Mouse (Mus musculus): ENCODE data around the gene Sh2b1. TPM values are rescaled to one million over a fixed set of nuclear protein-coding genes. Genes with fewer than 3 reads are reported as not detected.

The Sh2b1 gene
- total and polyA plus RNA-seq, 2 experiments from 2014 or later: 30.3 to 34.5 TPM

- Histone ChIP-seq H3K27ac (ENCODE audit: low read depth) (peak overlapping the region; percentile 95), H3K27me3 (ENCODE audit: control insufficient read depth, insufficient read depth, low read length) (no peaks in the 10 kb centered on the region), H3K9ac (replicated peaks; ENCODE audit: low read depth, low read length) (peak overlapping the region; percentile 99), H3K9me3 (replicated peaks; ENCODE audit: control insufficient read depth, low read length) (no peaks in the 10 kb centered on the region), H3K4me2 (ENCODE audit: low read depth, low read length) (peak overlapping the region; percentile 94), H3K4me3 (ENCODE audit: low read depth, low read length) (peak overlapping the region; percentile 90), H3K36me3 (replicated peaks; ENCODE audit: control insufficient read depth, insufficient read depth, low read length) (peaks cover 31% of the 10 kb centered on the region), H3K4me1 (ENCODE audit: control insufficient read depth, insufficient read depth) (peaks cover 14% of the 10 kb centered on the region)
- DNase-seq (ENCODE audit: low spot score) (no peak), ATAC-seq (ENCODE audit: insufficient read depth, low read depth) (peak; percentile 2; the same call in 1 of the 2 replicates)
- WGBS: 2% methylated on average over 27 of the region's 27 CpGs
- TF ChIP-seq CTCF (IDR thresholded peaks at IDR 0.05; ENCODE audit: low read depth): no peak
- TF ChIP-seq EP300 (IDR thresholded peaks at IDR 0.05; ENCODE audit: low read depth): no peak
These were observed 703 bp downstream of the Sh2b1 start for GRCm38 (mm10) chr7:126474486-126474955.

- Histone ChIP-seq H3K9ac (replicated peaks; ENCODE audit: low read depth, low read length) (peak overlapping the region; percentile 99), H3K4me1 (ENCODE audit: control insufficient read depth, insufficient read depth) (peaks cover 14% of the 10 kb centered on the region), H3K27me3 (ENCODE audit: control insufficient read depth, insufficient read depth, low read length) (no peaks in the 10 kb centered on the region), H3K27ac (ENCODE audit: low read depth) (peak overlapping the region; percentile 95; the same call in 1 of the 2 replicates), H3K4me3 (ENCODE audit: low read depth, low read length) (peak overlapping the region; percentile 90), H3K4me2 (ENCODE audit: low read depth, low read length) (peak overlapping the region; percentile 94), H3K36me3 (replicated peaks; ENCODE audit: control insufficient read depth, insufficient read depth, low read length) (peaks cover 41% of the 10 kb centered on the region), H3K9me3 (replicated peaks; ENCODE audit: control insufficient read depth, low read length) (no peaks in the 10 kb centered on the region)
- WGBS: 63% methylated on average over 9 of the region's 9 CpGs
- no peak for ATAC-seq (ENCODE audit: insufficient read depth, low read depth)
- TF ChIP-seq EP300 (IDR thresholded peaks at IDR 0.05; ENCODE audit: low read depth): no peak
- TF ChIP-seq CTCF (IDR thresholded peaks at IDR 0.05; ENCODE audit: low read depth): no peak
- DNase-seq (ENCODE audit: low spot score): no peak
These were observed 1.6 kb downstream of the Sh2b1 start for GRCm38 (mm10) chr7:126473470-126474086.

- WGBS: 91% methylated on average over 16 of the region's 16 CpGs
- Histone ChIP-seq H3K9me3 (replicated peaks; ENCODE audit: control insufficient read depth, low read length) (no peaks in the 10 kb centered on the region), H3K4me2 (ENCODE audit: low read depth, low read length) (peak overlapping the region; percentile 13; the same call in 1 of the 2 replicates)
These were observed 2.5 kb downstream of the Sh2b1 start for GRCm38 (mm10) chr7:126472713-126473112.

GRCm38 (mm10) chr7:126472306-126472705 is 2.9 kb downstream of the Sh2b1 start:
- Histone ChIP-seq H3K4me2 (ENCODE audit: low read depth, low read length) (peak overlapping the region; percentile 13; the same call in 1 of the 2 replicates), H3K9ac (replicated peaks; ENCODE audit: low read depth, low read length) (no peak overlapping the region), H3K36me3 (replicated peaks; ENCODE audit: control insufficient read depth, insufficient read depth, low read length) (peaks cover 53% of the 10 kb centered on the region), H3K27me3 (ENCODE audit: control insufficient read depth, insufficient read depth, low read length) (no peaks in the 10 kb centered on the region), H3K27ac (ENCODE audit: low read depth) (0 out of 2 replicates have a peak overlapping the region, but pooled peaks have one; percentile 6), H3K4me1 (ENCODE audit: control insufficient read depth, insufficient read depth) (peaks cover 14% of the 10 kb centered on the region), H3K4me3 (ENCODE audit: low read depth, low read length) (no peak overlapping the region), H3K9me3 (replicated peaks; ENCODE audit: control insufficient read depth, low read length) (no peaks in the 10 kb centered on the region)
- DNase-seq (ENCODE audit: low spot score) (no peak), ATAC-seq (ENCODE audit: insufficient read depth, low read depth) (no peak)
- WGBS: 79% methylated on average over 13 of the region's 13 CpGs
- TF ChIP-seq CTCF (IDR thresholded peaks at IDR 0.05; ENCODE audit: low read depth) (no peak), EP300 (IDR thresholded peaks at IDR 0.05; ENCODE audit: low read depth) (no peak)

More at GRCm38 (mm10) chr7:126472713-126473112, 2.5 kb downstream of the Sh2b1 start:
- DNase-seq (ENCODE audit: low spot score) (no peak), ATAC-seq (ENCODE audit: insufficient read depth, low read depth) (no peak)
- Histone ChIP-seq H3K27ac (ENCODE audit: low read depth) (0 out of 2 replicates have a peak overlapping the region, but pooled peaks have one; percentile 6), H3K4me3 (ENCODE audit: low read depth, low read length) (no peak overlapping the region), H3K36me3 (replicated peaks; ENCODE audit: control insufficient read depth, insufficient read depth, low read length) (peaks cover 49% of the 10 kb centered on the region), H3K27me3 (ENCODE audit: control insufficient read depth, insufficient read depth, low read length) (no peaks in the 10 kb centered on the region), H3K9ac (replicated peaks; ENCODE audit: low read depth, low read length) (no peak overlapping the region), H3K4me1 (ENCODE audit: control insufficient read depth, insufficient read depth) (peaks cover 14% of the 10 kb centered on the region)
- no peak for TF ChIP-seq CTCF (IDR thresholded peaks at IDR 0.05; ENCODE audit: low read depth)

- WGBS: 84% methylated on average over 4 of the region's 4 CpGs
- TF ChIP-seq EP300 (IDR thresholded peaks at IDR 0.05; ENCODE audit: low read depth) (no peak), CTCF (IDR thresholded peaks at IDR 0.05; ENCODE audit: low read depth) (no peak)
- Histone ChIP-seq H3K27ac (ENCODE audit: low read depth) (no peak overlapping the region), H3K9me3 (replicated peaks; ENCODE audit: control insufficient read depth, low read length) (no peaks in the 10 kb centered on the region), H3K4me2 (ENCODE audit: low read depth, low read length) (no peak overlapping the region), H3K4me1 (ENCODE audit: control insufficient read depth, insufficient read depth) (peaks cover 14% of the 10 kb centered on the region), H3K4me3 (ENCODE audit: low read depth, low read length) (no peak overlapping the region), H3K27me3 (ENCODE audit: control insufficient read depth, insufficient read depth, low read length) (no peaks in the 10 kb centered on the region), H3K9ac (replicated peaks; ENCODE audit: low read depth, low read length) (no peak overlapping the region), H3K36me3 (replicated peaks; ENCODE audit: control insufficient read depth, insufficient read depth, low read length) (peaks cover 58% of the 10 kb centered on the region)
- DNase-seq (ENCODE audit: low spot score): no peak
- ATAC-seq (ENCODE audit: insufficient read depth, low read depth): no peak
These were observed 3.4 kb downstream of the Sh2b1 start for GRCm38 (mm10) chr7:126471853-126472252.
